Mouse (Mus musculus): ENCODE measurements around the gene Ranbp3l.

GRCm38 (mm10) chr15:9094366-9094750 lies 126.6 kb downstream of the Ranbp3l start:
- no peak for TF ChIP-seq CTCF (IDR thresholded peaks at IDR 0.05; ENCODE audit: borderline replicate concordance, extremely low read depth, insufficient read depth, insufficient read length)
- no peak for TF ChIP-seq POLR2A (IDR thresholded peaks at IDR 0.05; ENCODE audit: borderline replicate concordance, extremely low read depth, insufficient read depth, insufficient read length, poor library complexity, severe bottlenecking)

Measured in brain, embryonic 14.5 days (tissue).